Mouse (Mus musculus): Measurements from ENCODE around the gene Arhgef15. TPM values are rescaled to one million over a fixed set of nuclear protein-coding genes. Genes with fewer than 3 reads are reported as not detected.

Gene Arhgef15
- polyA plus RNA-seq, 1 experiment from 2014 or later, result 6.3 TPM

DNA sequence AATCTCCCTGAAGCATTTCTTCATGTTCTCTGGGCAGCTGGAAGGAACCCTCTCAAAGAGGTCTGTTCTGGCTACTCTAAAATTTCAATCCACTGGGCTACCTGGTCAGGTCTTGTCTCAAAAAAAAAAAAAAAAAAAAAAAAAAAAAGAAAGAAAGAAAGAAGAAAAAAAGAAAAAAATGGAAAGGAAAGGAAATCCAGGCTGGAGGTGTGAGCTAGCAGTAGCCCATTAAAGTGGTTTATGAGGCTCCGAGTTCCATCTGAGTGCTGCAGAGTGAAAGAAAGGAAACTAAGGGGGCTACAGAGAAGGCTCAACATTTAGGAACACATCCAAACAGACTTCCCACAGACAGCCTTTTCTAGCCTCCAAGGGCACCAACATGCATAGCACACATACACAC, 691 bp upstream of the Arhgef15 start:
- Histone ChIP-seq H3K27ac (ENCODE audit: low read depth, low read length) (no peak overlapping the region), H3K27me3 (replicated peaks; ENCODE audit: control insufficient read depth, insufficient read depth, low read length) (peaks cover 18% of the 10 kb centered on the region), H3K9ac (ENCODE audit: low read length) (no peak overlapping the region), H3K36me3 (ENCODE audit: control insufficient read depth, insufficient read depth, low read length) (no peaks in the 10 kb centered on the region), H3K9me3 (replicated peaks; ENCODE audit: control insufficient read depth, low read length) (no peaks in the 10 kb centered on the region), H3K4me3 (ENCODE audit: low read depth, low read length) (no peak overlapping the region), H3K4me2 (ENCODE audit: low read length) (no peak overlapping the region), H3K4me1 (ENCODE audit: control insufficient read depth, insufficient read depth, low read length) (peaks cover 6% of the 10 kb centered on the region; the same call in 1 of the 2 replicates)
- 93% methylated on average over 1 of the region's 1 CpGs for whole genome bisulfite sequencing
- ATAC-seq, result no peak
- no peak for DNase-seq (ENCODE audit: low spot score)

DNA sequence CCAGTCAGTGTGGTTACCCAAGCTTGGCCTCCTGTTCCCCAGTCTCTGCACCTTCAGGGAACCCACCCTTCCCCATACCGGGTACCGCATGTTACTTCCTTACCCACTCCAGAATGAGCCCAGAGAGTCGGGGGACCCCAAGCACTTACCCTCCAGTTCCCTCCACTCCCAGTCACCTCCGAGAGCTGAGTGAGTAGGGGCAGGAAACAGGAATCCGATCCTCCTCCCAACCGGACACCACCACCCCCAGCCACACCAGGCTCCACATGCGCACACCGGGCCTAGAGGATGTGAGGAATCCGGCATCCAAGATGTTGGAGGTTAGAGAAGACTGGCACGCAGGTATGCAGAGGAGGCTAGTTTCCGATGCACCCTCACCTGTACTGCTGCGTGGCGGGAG, 583 bp downstream of the Arhgef15 start:
- H3K9me3 ChIP-seq (replicated peaks; ENCODE audit: control insufficient read depth, low read length), result no peaks in the 10 kb centered on the region
- H3K4me3 ChIP-seq (ENCODE audit: low read depth, low read length), result no peak overlapping the region
- peak overlapping the region; percentile 24; the same call in 1 of the 2 replicates for H3K27ac ChIP-seq (ENCODE audit: low read depth, low read length)
- peaks cover 18% of the 10 kb centered on the region for H3K27me3 ChIP-seq (replicated peaks; ENCODE audit: control insufficient read depth, insufficient read depth, low read length)
- WGBS, result 27% methylated on average over 13 of the region's 13 CpGs
- H3K36me3 ChIP-seq (ENCODE audit: control insufficient read depth, insufficient read depth, low read length), result no peaks in the 10 kb centered on the region
- H3K4me1 ChIP-seq (ENCODE audit: control insufficient read depth, insufficient read depth, low read length), result peaks cover 6% of the 10 kb centered on the region; the same call in 1 of the 2 replicates
- DNase-seq (ENCODE audit: low spot score) (no peak), ATAC-seq (no peak)
- no peak overlapping the region for H3K9ac ChIP-seq (ENCODE audit: low read length)
- H3K4me2 ChIP-seq (ENCODE audit: low read length), result no peak overlapping the region

DNA sequence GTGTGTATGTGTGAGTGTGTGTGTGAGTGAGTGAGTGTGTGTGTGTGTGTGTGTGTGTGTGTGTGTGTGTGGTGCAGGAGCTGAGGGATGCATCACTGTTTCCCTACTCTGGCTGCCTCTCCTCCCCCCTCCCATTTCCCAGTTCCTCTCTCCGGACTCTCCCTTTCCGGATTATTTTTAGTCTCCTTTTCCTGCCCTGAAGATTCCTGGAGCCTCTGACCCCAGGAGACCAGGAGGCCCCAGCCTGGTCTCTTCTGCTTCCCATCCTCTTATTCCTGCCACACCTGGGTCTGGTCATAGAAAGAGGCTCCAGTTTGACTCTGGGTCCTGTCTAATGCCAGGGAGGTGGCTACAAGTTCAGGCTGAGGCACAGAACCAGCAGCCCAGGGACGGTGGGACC, 1.2 kb downstream of the Arhgef15 start:
- H3K27ac ChIP-seq (ENCODE audit: low read depth, low read length), result no peak overlapping the region
- no peaks in the 10 kb centered on the region for H3K36me3 ChIP-seq (ENCODE audit: control insufficient read depth, insufficient read depth, low read length)
- H3K4me2 ChIP-seq (ENCODE audit: low read length), result no peak overlapping the region
- DNase-seq (ENCODE audit: low spot score), result no peak
- peaks cover 18% of the 10 kb centered on the region for H3K27me3 ChIP-seq (replicated peaks; ENCODE audit: control insufficient read depth, insufficient read depth, low read length)
- no peak for ATAC-seq
- H3K9ac ChIP-seq (ENCODE audit: low read length), result no peak overlapping the region
- peaks cover 6% of the 10 kb centered on the region; the same call in 1 of the 2 replicates for H3K4me1 ChIP-seq (ENCODE audit: control insufficient read depth, insufficient read depth, low read length)
- H3K9me3 ChIP-seq (replicated peaks; ENCODE audit: control insufficient read depth, low read length), result no peaks in the 10 kb centered on the region
- no peak overlapping the region for H3K4me3 ChIP-seq (ENCODE audit: low read depth, low read length)
- WGBS, result 47% methylated on average over 3 of the region's 3 CpGs

DNA sequence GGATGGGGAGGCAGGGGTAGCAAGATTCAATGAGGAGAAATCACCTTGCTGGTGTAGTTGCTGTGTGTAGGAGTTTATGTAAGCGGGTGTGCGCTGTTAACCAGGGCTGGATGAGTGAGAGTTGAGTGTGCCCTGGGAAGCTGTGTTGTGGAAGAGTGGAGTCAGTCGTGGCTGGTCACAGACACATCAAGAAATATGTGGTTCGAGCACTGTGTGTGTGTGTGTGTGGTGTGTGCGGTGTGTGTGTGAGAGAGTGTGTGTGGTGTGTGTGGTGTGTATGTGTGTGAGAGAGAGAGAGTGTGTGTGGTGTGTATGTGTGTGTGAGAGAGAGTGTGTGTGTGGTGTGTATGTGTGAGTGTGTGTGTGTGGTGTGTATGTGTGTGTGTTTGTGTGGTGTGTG, 1.8 kb downstream of the Arhgef15 start:
- no peak overlapping the region for H3K4me3 ChIP-seq (ENCODE audit: low read depth, low read length)
- ATAC-seq (no peak), DNase-seq (ENCODE audit: low spot score) (no peak)
- H3K27me3 ChIP-seq (replicated peaks; ENCODE audit: control insufficient read depth, insufficient read depth, low read length), result peaks cover 18% of the 10 kb centered on the region
- H3K27ac ChIP-seq (ENCODE audit: low read depth, low read length), result no peak overlapping the region
- 63% methylated on average over 5 of the region's 5 CpGs for WGBS
- H3K9ac ChIP-seq (ENCODE audit: low read length), result no peak overlapping the region; the same call in 1 of the 2 replicates
- H3K4me2 ChIP-seq (ENCODE audit: low read length), result peak overlapping the region; percentile 53
- no peaks in the 10 kb centered on the region for H3K9me3 ChIP-seq (replicated peaks; ENCODE audit: control insufficient read depth, low read length)
- H3K4me1 ChIP-seq (ENCODE audit: control insufficient read depth, insufficient read depth, low read length), result peaks cover 6% of the 10 kb centered on the region; the same call in 1 of the 2 replicates
- H3K36me3 ChIP-seq (ENCODE audit: control insufficient read depth, insufficient read depth, low read length), result no peaks in the 10 kb centered on the region

DNA sequence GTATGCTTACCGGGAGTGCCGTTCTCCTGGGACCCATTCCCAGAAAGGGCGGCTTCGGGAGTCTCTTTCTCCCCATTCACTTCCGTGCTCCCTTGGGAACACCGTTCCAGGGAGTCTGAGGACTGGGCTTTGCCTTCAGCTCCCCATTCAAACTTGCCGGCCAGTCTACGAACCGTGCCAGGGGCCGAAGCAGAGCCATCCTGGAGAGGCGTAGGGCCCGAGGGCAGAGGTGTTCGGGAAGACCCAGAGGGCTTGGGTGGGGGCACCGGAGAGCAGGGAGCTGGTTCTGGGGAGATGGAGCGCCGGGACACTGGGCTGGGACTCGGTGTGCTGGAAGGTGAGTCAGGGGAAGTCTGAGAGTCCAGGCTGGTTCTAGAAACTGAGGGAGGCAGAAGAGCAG, 2.9 kb downstream of the Arhgef15 start:
- H3K27me3 ChIP-seq (replicated peaks; ENCODE audit: control insufficient read depth, insufficient read depth, low read length), result peaks cover 18% of the 10 kb centered on the region
- no peak for ATAC-seq
- peak overlapping the region; percentile 53 for H3K4me2 ChIP-seq (ENCODE audit: low read length)
- no peaks in the 10 kb centered on the region for H3K36me3 ChIP-seq (ENCODE audit: control insufficient read depth, insufficient read depth, low read length)
- no peak for DNase-seq (ENCODE audit: low spot score)
- peak overlapping the region; percentile 59 for H3K9ac ChIP-seq (ENCODE audit: low read length)
- H3K27ac ChIP-seq (ENCODE audit: low read depth, low read length), result no peak overlapping the region
- H3K9me3 ChIP-seq (replicated peaks; ENCODE audit: control insufficient read depth, low read length), result no peaks in the 10 kb centered on the region
- WGBS, result under 1% methylated on average over 17 of the region's 17 CpGs
- peak overlapping the region; percentile 29 for H3K4me3 ChIP-seq (ENCODE audit: low read depth, low read length)
- peaks cover 6% of the 10 kb centered on the region; the same call in 1 of the 2 replicates for H3K4me1 ChIP-seq (ENCODE audit: control insufficient read depth, insufficient read depth, low read length)

DNA sequence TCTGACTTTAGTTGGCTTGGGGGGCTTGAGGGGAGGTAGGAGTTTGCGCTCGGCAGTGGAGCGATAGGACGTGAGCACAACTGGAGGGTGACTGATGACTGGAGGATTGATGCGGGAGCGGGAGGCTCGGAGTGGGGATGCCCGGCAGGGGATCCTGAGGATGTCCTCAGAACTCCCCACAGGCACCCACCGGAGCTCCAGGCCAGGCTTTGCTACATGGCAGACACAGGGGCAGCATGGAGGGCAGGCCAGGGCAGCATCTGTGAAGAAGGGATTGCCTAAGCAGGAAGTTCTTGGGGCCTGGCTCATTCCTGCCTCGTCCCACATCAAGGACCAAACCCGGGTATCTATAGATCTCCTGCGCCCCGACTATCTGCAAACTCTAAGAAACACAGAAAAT, 3.4 kb downstream of the Arhgef15 start:
- ATAC-seq (no peak), DNase-seq (ENCODE audit: low spot score) (no peak)
- Histone ChIP-seq H3K27me3 (replicated peaks; ENCODE audit: control insufficient read depth, insufficient read depth, low read length) (peaks cover 18% of the 10 kb centered on the region), H3K4me1 (ENCODE audit: control insufficient read depth, insufficient read depth, low read length) (peaks cover 6% of the 10 kb centered on the region; the same call in 1 of the 2 replicates), H3K27ac (ENCODE audit: low read depth, low read length) (no peak overlapping the region), H3K4me2 (ENCODE audit: low read length) (peak overlapping the region; percentile 53), H3K9ac (ENCODE audit: low read length) (no peak overlapping the region; the same call in 1 of the 2 replicates), H3K9me3 (replicated peaks; ENCODE audit: control insufficient read depth, low read length) (no peaks in the 10 kb centered on the region), H3K4me3 (ENCODE audit: low read depth, low read length) (peak overlapping the region; percentile 29; the same call in 1 of the 2 replicates), H3K36me3 (ENCODE audit: control insufficient read depth, insufficient read depth, low read length) (no peaks in the 10 kb centered on the region)
- WGBS, result 10% methylated on average over 13 of the region's 13 CpGs

DNA sequence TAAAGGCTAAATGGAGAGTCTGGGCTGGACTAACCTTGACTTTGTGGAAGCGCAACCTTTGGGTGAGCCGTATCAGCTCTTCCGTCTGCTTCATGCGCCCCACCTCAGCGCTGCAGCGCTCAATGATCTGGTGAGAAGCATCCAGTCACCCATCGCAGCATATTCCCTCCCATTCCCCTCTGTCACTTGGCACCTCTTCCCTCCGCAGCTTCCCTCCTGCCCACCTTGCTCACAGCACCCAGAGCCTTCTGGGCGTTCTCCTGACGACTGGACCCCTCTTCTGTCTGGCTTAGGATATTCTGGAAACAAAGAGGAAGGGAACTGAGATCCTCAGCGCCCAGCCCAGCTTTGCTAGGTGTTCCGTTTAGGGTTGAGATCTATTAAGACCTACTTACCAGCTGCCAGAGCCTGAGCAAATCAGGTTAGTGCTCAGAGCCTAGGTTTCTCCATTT, 9.7 kb downstream of the Arhgef15 start:
- peak overlapping the region; percentile 39 for H3K4me2 ChIP-seq (ENCODE audit: low read length)
- no peaks in the 10 kb centered on the region for H3K36me3 ChIP-seq (ENCODE audit: control insufficient read depth, insufficient read depth, low read length)
- peak overlapping the region; percentile 52 for H3K9ac ChIP-seq (ENCODE audit: low read length)
- H3K4me3 ChIP-seq (ENCODE audit: low read depth, low read length), result peak overlapping the region; percentile 18
- ATAC-seq (peak; percentile 48), DNase-seq (ENCODE audit: low spot score) (peak; percentile 53)
- H3K27me3 ChIP-seq (replicated peaks; ENCODE audit: control insufficient read depth, insufficient read depth, low read length), result 0 out of 2 replicates have a peak, but pooled peaks cover 3% of the 10 kb centered on the region
- H3K9me3 ChIP-seq (replicated peaks; ENCODE audit: control insufficient read depth, low read length), result no peaks in the 10 kb centered on the region
- H3K27ac ChIP-seq (ENCODE audit: low read depth, low read length), result peak overlapping the region; percentile 28; the same call in 1 of the 2 replicates
- 7% methylated on average over 12 of the region's 12 CpGs for WGBS
- H3K4me1 ChIP-seq (ENCODE audit: control insufficient read depth, insufficient read depth, low read length), result no peaks in the 10 kb centered on the region

DNA sequence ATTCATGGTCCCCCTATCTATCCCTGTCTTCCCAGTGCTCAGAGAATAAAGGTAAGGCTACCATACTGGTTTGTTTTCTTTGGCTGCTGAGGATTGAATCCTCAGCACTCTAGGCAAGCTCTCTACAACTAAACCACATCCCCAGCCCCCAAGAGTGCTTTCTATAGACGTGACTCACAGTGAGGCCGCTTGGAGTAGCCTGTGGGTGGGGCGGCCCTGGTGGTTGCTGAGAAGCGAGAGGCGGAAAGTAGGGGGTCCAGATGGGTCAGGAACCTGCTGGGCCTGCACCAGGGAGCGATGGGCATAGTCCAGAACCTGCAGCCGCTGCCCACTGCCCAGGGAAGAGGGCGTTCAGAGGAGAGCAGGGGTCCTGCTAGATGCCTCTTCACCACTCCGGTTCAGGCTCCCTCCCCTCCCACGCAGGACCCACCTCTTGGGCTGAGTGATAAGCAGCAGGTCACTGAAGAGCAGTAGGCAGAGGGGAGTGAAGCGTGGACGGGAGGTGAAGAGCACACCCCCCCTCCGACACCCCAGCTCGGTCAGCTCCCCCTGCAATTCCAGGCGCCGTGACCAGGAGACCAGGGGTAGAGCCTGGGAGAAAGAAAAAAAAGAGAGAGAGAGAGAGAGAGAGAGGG, 10.4 kb downstream of the Arhgef15 start:
- WGBS, result 17% methylated on average over 14 of the region's 16 CpGs
- peak overlapping the region; percentile 39 for H3K4me2 ChIP-seq (ENCODE audit: low read length)
- 0 out of 2 replicates have a peak, but pooled peaks cover 3% of the 10 kb centered on the region for H3K27me3 ChIP-seq (replicated peaks; ENCODE audit: control insufficient read depth, insufficient read depth, low read length)
- H3K9me3 ChIP-seq (replicated peaks; ENCODE audit: control insufficient read depth, low read length), result no peaks in the 10 kb centered on the region
- H3K4me3 ChIP-seq (ENCODE audit: low read depth, low read length), result peak overlapping the region; percentile 18
- no peak overlapping the region; the same call in 1 of the 2 replicates for H3K27ac ChIP-seq (ENCODE audit: low read depth, low read length)
- no peak for DNase-seq (ENCODE audit: low spot score)
- H3K9ac ChIP-seq (ENCODE audit: low read length), result peak overlapping the region; percentile 22; the same call in 1 of the 2 replicates
- no peaks in the 10 kb centered on the region for H3K4me1 ChIP-seq (ENCODE audit: control insufficient read depth, insufficient read depth, low read length)
- no peaks in the 10 kb centered on the region for H3K36me3 ChIP-seq (ENCODE audit: control insufficient read depth, insufficient read depth, low read length)
- peak; percentile 29; the same call in 1 of the 2 replicates for ATAC-seq

DNA sequence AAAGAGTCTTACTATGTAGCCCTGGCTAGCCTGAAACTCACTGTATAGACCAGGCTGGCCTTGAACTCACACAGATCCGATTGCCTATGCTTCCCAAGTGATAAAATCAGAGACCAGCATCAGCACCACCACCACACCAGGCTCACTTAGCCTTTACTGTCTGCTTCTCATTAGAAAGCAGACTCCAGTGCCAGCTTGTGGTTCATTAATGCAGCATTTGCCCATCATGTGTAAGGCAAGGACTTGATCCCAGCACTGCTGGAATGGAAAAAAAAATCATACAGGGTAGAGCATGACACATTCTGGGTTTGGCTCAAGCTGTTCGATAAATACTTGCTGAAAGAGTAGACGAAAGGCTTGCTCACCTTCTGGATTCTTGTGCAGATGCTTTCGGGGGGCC, 11.3 kb downstream of the Arhgef15 start:
- Histone ChIP-seq H3K36me3 (ENCODE audit: control insufficient read depth, insufficient read depth, low read length) (no peaks in the 10 kb centered on the region), H3K9me3 (replicated peaks; ENCODE audit: control insufficient read depth, low read length) (no peaks in the 10 kb centered on the region), H3K4me3 (ENCODE audit: low read depth, low read length) (no peak overlapping the region), H3K4me1 (ENCODE audit: control insufficient read depth, insufficient read depth, low read length) (no peaks in the 10 kb centered on the region), H3K9ac (ENCODE audit: low read length) (no peak overlapping the region), H3K27ac (ENCODE audit: low read depth, low read length) (no peak overlapping the region), H3K27me3 (replicated peaks; ENCODE audit: control insufficient read depth, insufficient read depth, low read length) (0 out of 2 replicates have a peak, but pooled peaks cover 3% of the 10 kb centered on the region), H3K4me2 (ENCODE audit: low read length) (no peak overlapping the region)
- ATAC-seq (no peak), DNase-seq (ENCODE audit: low spot score) (no peak)
- 85% methylated on average over 4 of the region's 4 CpGs for WGBS

All from forebrain, embryonic 14.5 days (tissue).